Mouse (Mus musculus): ENCODE results near the gene Slc30a7.

- no peak for TF ChIP-seq CTCF (conservative IDR thresholded peaks at IDR 0.05; ENCODE audit: insufficient read depth, insufficient read length, low read depth, low read length)
- no peak for TF ChIP-seq POLR2A (IDR thresholded peaks at IDR 0.05; ENCODE audit: low read depth, low read length)
These were observed 45.2 kb downstream of the Slc30a7 start for GRCm38 (mm10) chr3:115962028-115962415.

All from kidney, adult 2 months (tissue).